Mouse (Mus musculus): Measurements from ENCODE around the gene Atxn3. TPM values are rescaled to one million over a fixed set of nuclear protein-coding genes. Genes with fewer than 3 reads are reported as not detected.

The Atxn3 gene
- polyA plus RNA-seq (2021; fragmentation: Nextera tagmentation): 6.4 and 7.6 TPM in 2 replicates
- long read RNA-seq, experiment 1, full-length matches to known transcripts: 8 of 14 reads
- long read RNA-seq, experiment 1, partial matches to known transcripts: 0 of 14 reads
- long read RNA-seq, experiment 1, other reads (novel, unspliced or antisense): 6 of 14 reads
- long read RNA-seq, experiment 2, full-length matches to known transcripts: 16 of 43 reads
- long read RNA-seq, experiment 2, partial matches to known transcripts: 2 of 43 reads
- long read RNA-seq, experiment 2, other reads (novel, unspliced or antisense): 25 of 43 reads

GRCm38 (mm10) chr12:101957942-101958544, at the start of gene Atxn3:
Atxn3 (minus strand) TSS chr12:101958246.

GRCm38 (mm10) chr12:101975601-101976571, 17.8 kb upstream of the Atxn3 start, which contains the start of gene Cpsf2:
Cpsf2 (plus strand) TSS chr12:101975988.

GRCm38 (mm10) chr12:101912626-101913490, 45.2 kb downstream of the Atxn3 start, which contains the start of gene Trip11:
Trip11 (minus strand) TSS chr12:101913267.

Other genes starting within 250 kb of the Atxn3 start
- 0.04 and 0.84 TPM in 2 replicates for gene Tc2n, start 239.7 kb downstream of the Atxn3 start, polyA plus RNA-seq (2021; fragmentation: Nextera tagmentation)
- gene Fbln5, start 139.2 kb downstream of the Atxn3 start, polyA plus RNA-seq (2021; fragmentation: Nextera tagmentation): 5.5 and 9.1 TPM in 2 replicates
- gene Trip11, start 45.0 kb downstream of the Atxn3 start, polyA plus RNA-seq (2021; fragmentation: Nextera tagmentation): 24.5 and 28.7 TPM in 2 replicates
- gene Cpsf2, start 17.7 kb upstream of the Atxn3 start, polyA plus RNA-seq (2021; fragmentation: Nextera tagmentation): 11.0 and 11.2 TPM in 2 replicates
- gene Slc24a4, start 170.5 kb upstream of the Atxn3 start, polyA plus RNA-seq (2021; fragmentation: Nextera tagmentation): 10.2 TPM in 2 replicates